Mouse (Mus musculus): ENCODE measurements around the gene 4921504E06Rik.

Gene 4921504E06Rik

DNA sequence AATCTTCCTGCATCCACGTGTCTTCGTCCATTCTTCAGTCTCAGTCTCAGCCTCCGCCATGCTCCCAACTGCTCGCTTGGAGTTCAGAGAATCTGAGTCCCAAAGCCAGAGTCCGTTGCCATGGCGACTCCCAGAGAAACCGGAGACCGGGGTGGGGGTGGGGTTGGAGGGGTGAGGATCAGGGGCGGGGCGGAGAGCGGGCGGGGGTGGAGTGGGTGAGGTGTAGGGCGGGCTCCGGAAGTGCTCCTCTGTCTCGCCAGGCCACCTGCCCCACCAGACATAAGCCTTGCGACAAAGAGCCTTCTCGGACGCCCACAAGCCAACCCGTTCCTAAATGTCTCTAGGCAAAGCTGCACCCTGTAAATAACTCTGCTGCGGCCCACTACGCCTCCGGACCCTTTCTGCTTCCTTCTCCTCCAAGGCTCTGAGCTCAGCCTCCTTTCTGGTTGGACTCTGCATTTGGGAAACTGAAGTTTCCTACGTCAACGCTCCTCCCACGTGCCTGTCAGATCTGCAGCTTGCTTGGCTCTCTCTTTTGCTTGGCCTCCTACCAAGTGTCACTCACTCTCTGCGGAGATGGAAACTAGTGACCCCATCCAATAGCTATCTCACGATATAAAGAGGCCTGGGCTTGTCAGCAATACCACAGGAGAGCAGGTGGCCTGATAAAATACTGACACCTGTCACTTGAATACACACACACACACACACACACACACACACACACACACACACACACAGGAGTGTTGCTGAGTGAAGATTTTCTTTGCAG is at the start of gene 4921504E06Rik:
Gene 4921504E06Rik (minus strand): TSS at position 94 of the 772 bp plus-strand sequence.
- CTCF ChIA-PET, result interaction anchor here (0.7 kb wide), 1 partner anchor 160 kb away, joined by 17 read pairs; no protein-coding TSS in a partner anchor

- CTCF ChIA-PET, result no interaction called here
These were observed 47.7 kb upstream of the 4921504E06Rik start for GRCm38 (mm10) chr2:19601386-19601925.

- CTCF ChIA-PET, result no interaction called here
These were observed 47.1 kb upstream of the 4921504E06Rik start for GRCm38 (mm10) chr2:19600860-19601259.

- CTCF ChIA-PET, result no interaction called here
These were observed 46.1 kb upstream of the 4921504E06Rik start for GRCm38 (mm10) chr2:19599801-19600200.

DNA sequence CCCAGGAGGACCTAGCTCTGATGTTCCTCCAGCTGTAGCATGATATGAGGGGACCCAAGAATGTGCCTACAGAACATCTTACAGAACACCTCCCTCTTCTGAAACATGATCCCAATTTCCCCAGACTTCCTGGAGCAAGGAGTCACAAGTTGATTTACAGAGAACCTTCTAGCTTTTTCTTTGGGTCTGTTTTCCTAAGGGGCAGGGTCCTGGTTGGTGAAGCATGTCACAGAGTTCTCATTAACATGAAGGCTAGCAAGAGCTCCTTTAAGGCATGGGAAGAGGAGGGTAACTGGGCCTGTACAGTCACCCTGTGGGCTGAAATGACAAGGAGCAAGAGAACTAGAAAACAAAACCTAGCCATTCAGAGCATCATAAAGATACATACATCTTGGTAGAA is 43.3 kb upstream of the 4921504E06Rik start:
- CTCF ChIA-PET, result no interaction called here

- CTCF ChIA-PET, result no interaction called here
These were observed 42.7 kb upstream of the 4921504E06Rik start for GRCm38 (mm10) chr2:19596426-19596825.

DNA sequence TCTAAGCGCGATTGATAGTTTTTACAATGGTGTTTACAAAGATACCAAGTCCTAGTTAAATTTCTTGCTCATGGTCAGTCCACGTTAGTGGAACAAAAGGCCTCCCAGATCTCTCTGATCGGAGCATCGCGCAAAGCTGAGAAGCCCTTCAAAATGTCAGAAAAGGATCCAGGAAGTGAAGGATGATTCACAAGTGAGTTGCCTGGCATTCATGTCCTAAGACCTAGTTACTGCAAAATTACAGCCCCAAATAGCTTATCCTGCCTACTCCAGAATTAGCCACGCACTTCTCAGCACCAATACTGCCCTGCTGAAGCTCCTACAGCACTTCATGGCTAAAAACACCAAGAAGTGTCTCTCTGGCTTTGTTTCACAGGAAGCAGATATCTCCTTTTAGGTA is 41.1 kb upstream of the 4921504E06Rik start:
- CTCF ChIA-PET, result no interaction called here

- CTCF ChIA-PET, result no interaction called here
These were observed 26.1 kb upstream of the 4921504E06Rik start for GRCm38 (mm10) chr2:19579846-19580245.

- CTCF ChIA-PET, result no interaction called here
These were observed 25.5 kb upstream of the 4921504E06Rik start for GRCm38 (mm10) chr2:19579180-19579579.

GRCm38 (mm10) chr2:19562114-19562829 is 8.6 kb upstream of the 4921504E06Rik start:
- CTCF ChIA-PET, result no interaction called here

DNA sequence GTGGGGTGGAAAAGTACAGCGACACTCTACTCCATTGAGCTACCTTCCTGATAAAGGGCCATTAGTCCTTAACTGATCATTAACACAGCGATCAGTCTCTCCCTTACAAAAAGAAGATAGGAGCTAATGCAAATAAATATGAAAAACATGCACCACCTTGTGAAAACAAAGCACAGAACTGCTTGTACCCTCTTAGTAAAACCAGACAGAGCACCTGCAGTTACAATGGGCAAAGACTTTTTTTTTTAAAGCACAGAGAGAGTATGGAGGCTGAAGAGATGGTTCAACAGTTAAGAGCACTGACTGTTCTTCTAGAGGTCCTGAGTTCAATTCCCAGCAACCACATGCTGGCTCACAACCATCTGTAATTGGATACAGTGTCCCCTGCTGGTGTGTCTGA is 6.9 kb upstream of the 4921504E06Rik start:
- CTCF ChIA-PET, result interaction anchor here (0.6 kb wide), 1 partner anchor 90 kb away, joined by 3 read pairs; no protein-coding TSS in a partner anchor

- CTCF ChIA-PET, result no interaction called here
These were observed 6.4 kb upstream of the 4921504E06Rik start for GRCm38 (mm10) chr2:19560071-19560470.

DNA sequence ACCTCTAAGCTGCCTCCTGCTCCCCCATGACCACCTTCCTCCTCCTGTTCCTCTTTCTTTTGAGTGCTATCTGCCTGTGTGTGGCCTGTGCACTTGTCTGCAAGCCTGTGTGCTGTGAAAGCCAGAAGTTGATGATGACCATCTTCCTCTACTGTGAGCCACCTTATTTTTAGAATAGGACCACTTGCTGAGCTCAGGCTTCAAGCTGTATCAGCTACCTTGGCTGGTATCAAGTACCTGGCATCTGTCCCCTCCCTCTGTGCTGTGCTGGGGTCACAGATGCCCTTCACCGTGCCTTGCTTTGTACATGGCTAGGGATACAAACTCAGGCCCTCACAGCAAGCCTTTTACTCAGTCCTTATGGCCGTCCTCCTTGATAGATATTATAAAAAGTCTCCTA is 2.3 kb downstream of the 4921504E06Rik start:
- CTCF ChIA-PET, result no interaction called here

DNA sequence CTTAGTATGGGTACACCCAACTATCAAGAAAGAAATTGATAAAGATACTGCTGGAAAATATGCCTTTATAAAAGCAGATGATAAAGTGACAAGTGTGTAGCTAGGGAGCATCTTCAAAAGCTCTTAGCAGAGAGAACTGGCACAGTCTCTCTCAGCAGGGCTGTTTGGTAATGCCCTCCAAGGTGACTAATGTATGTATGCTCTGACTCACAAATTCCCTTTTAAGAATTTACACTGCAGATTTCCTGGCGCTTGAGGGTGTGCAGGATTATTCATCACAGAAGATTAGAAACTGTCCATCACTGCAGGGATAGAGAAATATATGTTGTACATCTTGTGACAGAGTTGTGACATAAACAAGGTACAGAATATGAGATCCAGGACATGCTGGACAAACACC is 12.8 kb downstream of the 4921504E06Rik start:
- CTCF ChIA-PET, result no interaction called here

DNA sequence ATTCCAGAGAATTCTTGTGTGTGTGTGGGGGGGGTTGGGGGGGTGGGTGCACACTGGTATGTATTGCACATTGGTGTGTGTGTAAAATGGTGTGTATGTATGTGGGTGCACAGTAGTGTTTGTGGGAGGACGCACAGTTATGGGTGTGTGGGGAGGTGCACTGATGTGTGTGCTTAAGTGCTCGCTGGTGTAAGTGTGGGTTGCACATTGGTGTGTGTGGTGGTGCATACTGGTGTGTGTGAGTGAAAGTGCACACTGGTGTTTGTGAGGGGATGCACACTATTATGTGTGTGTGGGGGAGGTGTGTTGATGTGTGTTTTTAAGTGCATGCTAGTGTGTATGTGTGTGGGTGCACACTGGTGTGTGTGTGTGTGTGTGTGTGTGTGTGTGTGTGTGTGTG is 24.3 kb downstream of the 4921504E06Rik start:
- CTCF ChIA-PET, result no interaction called here

GRCm38 (mm10) chr2:19528797-19529196 is 24.9 kb downstream of the 4921504E06Rik start:
- CTCF ChIA-PET, result interaction anchor here (0.6 kb wide), 1 partner anchor 299 kb away, joined by 5 read pairs; no protein-coding TSS in a partner anchor

DNA sequence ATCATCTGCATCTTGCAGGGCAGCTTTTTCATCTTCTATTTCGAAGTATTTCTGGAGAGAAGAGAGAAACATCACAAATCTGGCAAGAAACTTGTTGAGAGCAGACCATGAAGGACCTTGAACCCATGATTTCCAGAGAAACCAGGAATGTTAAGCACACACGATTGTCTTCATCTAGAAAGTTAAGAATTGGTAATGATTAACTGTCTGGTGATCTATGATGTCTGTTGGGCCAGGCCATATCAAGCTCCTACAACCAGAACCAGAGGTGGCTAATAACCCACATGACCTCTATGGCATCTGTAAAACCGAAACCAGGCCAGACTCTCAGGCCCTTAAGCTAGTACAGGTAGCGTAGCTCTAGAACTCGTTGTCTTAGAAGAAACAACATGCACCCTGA is 29.6 kb downstream of the 4921504E06Rik start:
- CTCF ChIA-PET, result no interaction called here

DNA sequence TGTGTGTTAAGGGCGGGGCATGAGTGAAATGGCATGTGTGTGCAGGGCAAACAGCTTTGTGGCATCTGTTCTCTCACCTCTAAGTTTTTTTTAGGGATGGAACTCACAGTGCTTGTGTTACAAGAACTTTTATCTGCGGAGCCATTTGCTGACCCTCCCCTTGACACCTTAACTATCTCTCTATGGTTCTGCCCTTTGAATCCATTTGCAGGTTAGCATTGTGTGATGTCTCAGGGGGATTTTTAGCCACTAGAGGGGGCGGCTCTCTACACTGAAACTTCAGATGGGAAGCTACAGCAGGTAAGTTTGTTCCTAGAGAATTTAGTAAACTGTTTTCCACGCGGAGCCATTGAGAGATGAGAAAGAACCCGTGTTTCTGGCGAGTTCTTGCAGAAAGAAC is 32.1 kb downstream of the 4921504E06Rik start:
- CTCF ChIA-PET, result interaction anchor here (0.6 to 0.9 kb wide), 3 partner anchors 108 to 546 kb away, joined by 3 to 9 read pairs (median 7); no protein-coding TSS in a partner anchor

DNA sequence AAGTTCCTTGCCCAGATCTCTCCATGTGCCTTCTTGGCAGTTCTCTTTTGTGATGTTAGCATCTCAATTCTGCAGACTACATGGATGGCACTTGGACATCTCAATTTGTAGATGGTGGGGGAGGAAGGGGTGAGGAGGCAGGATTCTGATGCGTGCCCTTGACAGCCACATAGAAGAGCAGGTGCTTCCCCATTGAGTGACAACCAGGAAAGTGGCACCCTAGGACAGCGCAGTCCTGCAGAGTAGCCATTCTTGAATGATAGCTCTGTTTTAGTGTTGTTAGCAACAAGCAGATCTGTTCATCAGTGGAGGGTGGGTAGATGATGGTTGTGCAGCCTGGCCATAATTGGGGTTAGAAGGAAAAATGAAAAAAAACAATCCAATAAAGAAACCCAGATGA is 33.1 kb downstream of the 4921504E06Rik start:
- CTCF ChIA-PET, result interaction anchor here (0.9 kb wide), 1 partner anchor 109 kb away, joined by 9 read pairs; no protein-coding TSS in a partner anchor

DNA sequence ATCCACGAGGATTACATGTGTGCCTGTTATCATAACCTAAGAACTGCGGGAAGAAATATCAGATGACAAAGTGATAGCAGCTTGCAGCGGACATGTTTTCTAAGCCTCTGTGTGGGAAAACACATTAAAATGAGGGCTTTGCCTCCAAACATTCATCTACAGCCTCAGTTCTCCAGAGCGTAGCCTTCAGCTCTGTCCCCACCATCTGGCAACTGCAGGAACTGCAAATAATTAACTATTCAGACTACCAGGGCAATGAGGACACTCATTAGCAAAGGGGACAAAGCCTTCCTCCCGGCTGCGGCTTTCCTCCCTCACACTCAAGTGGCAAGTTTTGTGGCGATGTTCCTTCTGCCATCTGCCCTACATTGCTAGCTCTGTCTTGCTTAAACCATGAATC is 33.9 kb downstream of the 4921504E06Rik start:
- CTCF ChIA-PET, result no interaction called here

GRCm38 (mm10) chr2:19517952-19518351 is 35.8 kb downstream of the 4921504E06Rik start:
- CTCF ChIA-PET, result no interaction called here

DNA sequence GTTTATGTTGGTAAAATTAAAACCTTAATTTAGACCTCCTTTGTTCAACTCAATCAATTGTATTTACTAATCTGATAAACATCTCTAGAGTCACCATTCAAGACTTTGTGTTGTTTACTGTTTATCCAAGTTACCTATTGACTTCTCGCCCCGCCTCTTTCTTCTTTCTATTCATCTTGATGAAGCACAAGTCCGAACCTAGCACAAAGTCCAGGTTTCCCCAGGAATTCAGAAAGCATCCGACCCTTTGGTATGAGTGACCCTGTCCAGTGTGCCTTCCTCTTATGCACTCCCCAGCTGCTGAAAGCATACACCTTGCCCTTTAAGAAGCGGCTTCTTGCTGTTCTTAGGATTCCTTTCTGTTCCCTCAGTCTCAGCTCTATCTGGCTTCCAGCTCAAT is 41.3 kb downstream of the 4921504E06Rik start:
- CTCF ChIA-PET, result no interaction called here

DNA sequence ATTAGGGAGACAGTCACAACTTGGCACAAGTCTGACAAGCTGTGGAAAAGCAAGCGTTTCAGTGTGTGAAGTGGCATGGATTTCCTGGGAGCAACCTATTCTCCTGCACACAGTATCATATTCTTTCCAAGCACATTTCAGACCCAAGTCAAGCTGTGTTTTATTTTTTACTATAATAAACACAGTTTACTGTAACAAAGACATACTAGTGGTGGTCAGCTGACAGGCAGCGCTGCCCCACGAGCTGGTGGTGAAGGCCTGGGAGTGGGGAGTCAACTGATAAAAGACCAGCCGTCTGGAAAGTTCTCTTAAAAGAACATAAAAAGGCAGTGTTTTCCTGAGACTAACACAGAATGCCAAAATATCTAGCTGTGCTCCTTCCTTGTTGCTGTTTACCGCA is 42.7 kb downstream of the 4921504E06Rik start:
- CTCF ChIA-PET, result no interaction called here
